Mouse (Mus musculus) brain, embryonic 14.5 days (tissue): ENCODE measurements around the gene Sept1.

ENCODE experiments used
- CTCF ChIP-seq: fragments of 200-500 bp; IDR thresholded peaks from 2 replicates; pipeline ENCODE4 v1.5.1; 2012; ENCODE audit warnings: inconsistent platforms, mild to moderate bottlenecking, moderate library complexity, borderline replicate concordance; ENCODE audit not compliant: insufficient read depth, insufficient read length; ENCODE audit errors: extremely low read depth
- POLR2A ChIP-seq: fragments of 200-500 bp; IDR thresholded peaks from 2 replicates; pipeline ENCODE4 v1.6.1; 2012; ENCODE audit warnings: mild to moderate bottlenecking, inconsistent platforms, borderline replicate concordance; ENCODE audit not compliant: poor library complexity, insufficient read depth, insufficient read length, severe bottlenecking; ENCODE audit errors: extremely low read depth

DNA sequence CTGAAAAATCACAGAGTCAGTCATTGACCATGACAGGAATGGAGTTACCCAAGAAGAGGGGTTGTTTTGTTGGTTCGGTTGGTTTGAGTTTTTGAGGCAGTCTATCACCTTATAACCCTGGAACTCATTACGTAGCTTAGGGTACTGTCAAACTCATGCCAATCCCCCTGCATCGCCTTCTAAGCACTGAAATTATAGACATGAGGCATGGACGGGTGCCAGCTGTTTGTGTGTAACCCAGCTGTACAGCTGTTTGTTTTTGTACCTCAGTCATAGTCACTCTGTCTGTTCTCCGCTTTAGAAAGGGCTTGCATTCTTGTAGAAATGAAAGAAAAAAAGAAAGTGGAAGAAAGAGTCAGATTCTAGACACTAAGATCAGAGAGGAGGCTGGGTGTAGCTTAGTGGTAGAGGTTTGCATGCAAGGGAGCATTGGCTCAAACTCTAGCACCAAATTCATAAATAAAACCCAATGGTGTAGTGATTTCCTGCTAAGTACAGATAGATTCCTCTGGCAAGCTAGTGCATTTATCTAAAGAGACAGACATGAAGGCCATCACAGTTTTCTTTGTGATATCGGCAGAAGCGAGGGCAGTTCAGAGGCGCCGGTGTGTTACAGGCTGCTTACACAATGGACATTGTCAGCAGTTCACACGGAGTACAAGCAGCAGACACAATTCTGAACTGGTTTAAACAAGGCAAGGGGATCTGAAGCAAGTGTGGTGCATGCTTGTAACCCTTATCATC, 29.5 kb upstream of the Sept1 start:
- TF ChIP-seq CTCF (no peak), POLR2A (no peak)
